Comparison of ENCODE assay signal across 8 mouse cellular contexts in genomic region chr10:18317961-18318915, GRCm38 (mm10). TPM values are rescaled to one million over a fixed set of nuclear protein-coding genes. Genes with fewer than 3 reads are reported as not detected.
DNase-seq lines count a peak whose midpoint lies in the region; ATAC-seq and TF ChIP-seq lines count a peak whose summit lies in the region.

No protein-coding gene starts in this region.

- 2% methylated on average over 70 of the region's 89 CpGs for WGBS in intestine, embryonic 14.5 days
- WGBS in midbrain, embryonic 16.5 days = 2% methylated on average over 75 of the region's 89 CpGs
- WGBS in stomach, postnatal 0 days = 3% methylated on average over 61 of the region's 89 CpGs

- no peaks in the 10 kb centered on the region for H3K27me3 ChIP-seq in intestine, embryonic 14.5 days (replicated peaks; ENCODE audit: control insufficient read depth, insufficient read depth, low read length)
- peaks cover 14% of the 10 kb centered on the region for H3K27me3 ChIP-seq in midbrain, embryonic 16.5 days (ENCODE audit: control insufficient read depth, insufficient read depth, low read depth, low read length)
- H3K27me3 ChIP-seq in stomach, postnatal 0 days (ENCODE audit: control insufficient read depth, insufficient read depth, low read length) = no peaks in the 10 kb centered on the region

- peak overlapping the region; percentile 85 for H3K4me2 ChIP-seq in intestine, embryonic 14.5 days (ENCODE audit: low read length)
- H3K4me2 ChIP-seq in midbrain, embryonic 16.5 days (ENCODE audit: low read length) = peak overlapping the region; percentile 98
- H3K4me2 ChIP-seq in stomach, postnatal 0 days (replicated peaks; ENCODE audit: low read depth) = peak overlapping the region; percentile 99

- peak overlapping the region; percentile 88 for H3K9ac ChIP-seq in intestine, embryonic 14.5 days (ENCODE audit: low read length)
- peak overlapping the region; percentile 76 for H3K9ac ChIP-seq in midbrain, embryonic 16.5 days (ENCODE audit: low read depth, low read length)
- peak overlapping the region; percentile 81 for H3K9ac ChIP-seq in stomach, postnatal 0 days (ENCODE audit: low read length)

- peaks cover 13% of the 10 kb centered on the region for H3K4me1 ChIP-seq in intestine, embryonic 14.5 days (replicated peaks; ENCODE audit: control insufficient read depth, insufficient read depth, low read length)
- H3K4me1 ChIP-seq in midbrain, embryonic 16.5 days (ENCODE audit: control insufficient read depth, insufficient read depth, low read length) = peaks cover 10% of the 10 kb centered on the region; the same call in 1 of the 2 replicates
- H3K4me1 ChIP-seq in stomach, postnatal 0 days (replicated peaks; ENCODE audit: control insufficient read depth, insufficient read depth) = no peaks in the 10 kb centered on the region

- H3K4me3 ChIP-seq in intestine, embryonic 14.5 days (ENCODE audit: low read depth, low read length) = peak overlapping the region; percentile 90
- peak overlapping the region; percentile 81 for H3K4me3 ChIP-seq in midbrain, embryonic 16.5 days (ENCODE audit: low read depth, low read length)
- peak overlapping the region; percentile 82 for H3K4me3 ChIP-seq in stomach, postnatal 0 days (ENCODE audit: low read depth, low read length)

- no peak for TF ChIP-seq EP300 in stomach, postnatal 0 days (optimal IDR thresholded peaks at IDR 0.05)

- ATAC-seq in CD4-positive, CD25-positive, alpha-beta regulatory T cell, adult 4 months = no peak
- peak; percentile 72 for ATAC-seq in common myeloid progenitor, adult 5-6 weeks (replicated peaks; ENCODE audit: low read depth, poor library complexity, severe bottlenecking)
- peak; percentile 88 for ATAC-seq in intestine, embryonic 14.5 days (replicated peaks; ENCODE audit: low FRiP score, low TSS enrichment, low read depth)
- ATAC-seq in midbrain, embryonic 16.5 days = peak; percentile 77
- peak; percentile 90 for ATAC-seq in stomach, postnatal 0 days (ENCODE audit: low FRiP score, low TSS enrichment)

- peak overlapping the region; percentile 79 for H3K27ac ChIP-seq in intestine, embryonic 14.5 days (ENCODE audit: low read depth)
- H3K27ac ChIP-seq in midbrain, embryonic 16.5 days (ENCODE audit: low read length) = peak overlapping the region; percentile 58
- peak overlapping the region; percentile 88 for H3K27ac ChIP-seq in stomach, postnatal 0 days (replicated peaks)

- peak; percentile 1; the same call in 1 of the 2 replicates for TF ChIP-seq CTCF in stomach, postnatal 0 days (IDR thresholded peaks at IDR 0.05; ENCODE audit: low read depth)

- no peaks in the 10 kb centered on the region for H3K9me3 ChIP-seq in intestine, embryonic 14.5 days (ENCODE audit: control insufficient read depth, low read length)
- no peaks in the 10 kb centered on the region for H3K9me3 ChIP-seq in midbrain, embryonic 16.5 days (replicated peaks; ENCODE audit: control insufficient read depth, low read length, poor library complexity, severe bottlenecking)
- H3K9me3 ChIP-seq in stomach, postnatal 0 days (ENCODE audit: control insufficient read depth, low read length) = no peaks in the 10 kb centered on the region

- peak; percentile 11 for DNase-seq in CD4-positive, CD25-positive, alpha-beta regulatory T cell, adult 2 months (ENCODE audit: low read depth, low spot score)
- peak; percentile 39 to 54 for DNase-seq in gastrocnemius, postnatal 4 days (ENCODE audit: low spot score in 2 of 2)
- DNase-seq in intestine, embryonic 14.5 days (ENCODE audit: low spot score) = peak; percentile 81
- peak; percentile 62 for DNase-seq in liver
- DNase-seq in stomach, postnatal 0 days (ENCODE audit: low spot score) = peak; percentile 84

- H3K36me3 ChIP-seq in intestine, embryonic 14.5 days (ENCODE audit: control insufficient read depth, insufficient read depth, low read length) = no peaks in the 10 kb centered on the region
- H3K36me3 ChIP-seq in midbrain, embryonic 16.5 days (ENCODE audit: control insufficient read depth, insufficient read depth, low read length) = no peaks in the 10 kb centered on the region
- H3K36me3 ChIP-seq in stomach, postnatal 0 days (ENCODE audit: control insufficient read depth, insufficient read depth, low read length) = no peaks in the 10 kb centered on the region

RNA-seq across cellular contexts. Expression of gene Nhsl1, which starts 0.5 kb away (rescaled TPM):
- polyA plus RNA-seq in CD4-positive, CD25-positive, alpha-beta regulatory T cell, adult 4 months (2017; shearing (Covaris generic)) = 1 to 10 TPM; 1.5 to 2.2 TPM
- total RNA-seq in common myeloid progenitor, adult 5-6 weeks (2017) = 1.3 and 1.4 TPM in 2 replicates
- total RNA-seq in gastrocnemius, postnatal 4 days (2021) = 10 to 100 TPM; 22.0 to 24.3 TPM
- polyA plus RNA-seq in intestine, embryonic 14.5 days (2014; fragmentation: Nextera tagmentation; extraction: Ambion mirVana) = 9.7 and 10.6 TPM in 2 replicates
- 9.2 and 11.5 TPM in 2 replicates for polyA plus RNA-seq in midbrain, embryonic 16.5 days (2015; fragmentation: Nextera tagmentation; extraction: Ambion mirVana)
- 4.3 and 4.7 TPM in 2 replicates for polyA plus RNA-seq in stomach, postnatal 0 days (2015; fragmentation: Nextera tagmentation; extraction: Ambion mirVana)

Comparison
In these comparisons a context has a peak if more than half of its experiments do, and no peak if none do; other contexts are left out.
1. DNase-seq: peak in every context shown above with its lines; median percentile 84 in stomach, postnatal 0 days; 81 in intestine, embryonic 14.5 days; 62 in liver; 46 in gastrocnemius, postnatal 4 days; 11 in CD4-positive, CD25-positive, alpha-beta regulatory T cell, adult 2 months.